Mouse (Mus musculus): ENCODE measurements around the gene Arfgap1. TPM values are rescaled to one million over a fixed set of nuclear protein-coding genes. Genes with fewer than 3 reads are reported as not detected.

Gene Arfgap1
- polyA plus RNA-seq, 1 experiment = 47.9 TPM

DNA sequence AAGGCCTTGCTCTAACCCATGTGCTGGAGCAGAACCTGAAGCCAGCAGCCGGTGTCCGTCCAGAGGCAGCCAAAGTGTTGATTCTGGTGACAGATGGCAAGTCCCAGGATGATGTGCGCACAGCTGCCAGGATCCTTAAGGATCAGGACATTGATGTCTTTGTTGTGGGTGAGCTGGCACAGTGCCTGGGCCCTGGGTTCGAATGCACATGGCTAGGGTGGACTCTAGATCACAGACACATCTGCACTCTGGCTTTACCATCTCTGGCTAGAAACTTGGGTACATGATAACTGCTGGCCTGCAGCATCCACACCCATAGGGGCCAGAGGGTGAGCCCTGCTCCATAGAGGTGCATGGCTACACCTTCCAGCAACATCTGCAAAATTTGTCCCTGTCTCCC is 28.4 kb downstream of the Arfgap1 start:
- WGBS = 76% methylated on average over 4 of the region's 4 CpGs
- TF ChIP-seq CTCF (IDR thresholded peaks at IDR 0.05; ENCODE audit: extremely low read depth, insufficient read length, insufficient replicate concordance, low read depth, low read length) (no peak), POLR2A (IDR thresholded peaks at IDR 0.05; ENCODE audit: low read depth, low read length) (no peak)
- Histone ChIP-seq H3K36me3 (ENCODE audit: control insufficient read depth, insufficient read depth, low read length) (no peaks in the 10 kb centered on the region), H3K4me1 (ENCODE audit: control insufficient read depth, insufficient read depth, insufficient read length, low read length) (no peaks in the 10 kb centered on the region), H3K4me3 (ENCODE audit: low read depth, low read length) (no peak overlapping the region), H3K27ac (ENCODE audit: insufficient read depth, low read depth, low read length) (no peak overlapping the region), H3K27me3 (ENCODE audit: control insufficient read depth, insufficient read depth, low read length) (no peaks in the 10 kb centered on the region)

DNA sequence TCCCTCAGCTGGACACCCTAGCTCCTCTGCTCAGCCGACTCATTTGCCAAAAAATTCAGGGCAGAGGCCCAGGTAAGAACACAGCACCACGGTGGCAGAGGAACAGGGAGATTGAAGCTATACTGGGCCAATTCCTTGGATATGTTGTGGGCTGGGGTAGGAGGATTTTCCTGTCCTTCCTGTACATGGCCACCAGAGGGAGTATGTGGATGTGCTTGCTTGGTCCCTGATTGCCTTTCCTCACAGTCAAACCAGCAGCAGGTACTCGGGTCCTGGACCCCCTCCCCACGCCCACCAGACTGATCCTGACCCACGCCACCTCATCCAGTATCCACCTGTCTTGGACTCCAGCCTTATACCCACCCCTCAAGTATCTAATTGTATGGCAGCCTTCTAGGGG is 29.4 kb downstream of the Arfgap1 start:
- WGBS = 10% methylated on average over 5 of the region's 5 CpGs

DNA sequence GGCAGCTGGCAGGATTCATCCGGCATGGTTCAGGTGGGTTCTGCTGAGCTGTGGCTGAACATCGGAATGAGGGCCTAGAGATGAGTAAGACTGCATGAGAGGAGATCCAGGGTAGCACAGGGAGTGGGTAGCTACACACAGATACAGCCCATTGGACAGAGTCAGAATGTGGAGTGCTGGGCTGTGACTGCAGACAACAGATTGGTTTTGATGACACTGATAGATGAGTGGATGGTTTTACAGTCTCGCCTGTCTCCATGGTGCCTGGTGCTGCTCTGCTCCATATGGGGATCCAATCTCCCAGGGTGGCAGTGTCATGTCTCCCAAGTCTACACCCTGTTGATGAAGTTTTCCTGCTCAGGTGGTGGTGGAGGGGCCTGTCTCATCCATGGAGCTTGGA is 29.9 kb downstream of the Arfgap1 start:
- H3K36me3 ChIP-seq (ENCODE audit: control insufficient read depth, insufficient read depth, low read length) = no peaks in the 10 kb centered on the region
- no peaks in the 10 kb centered on the region for H3K4me1 ChIP-seq (ENCODE audit: control insufficient read depth, insufficient read depth, insufficient read length, low read length)
- no peaks in the 10 kb centered on the region for H3K27me3 ChIP-seq (ENCODE audit: control insufficient read depth, insufficient read depth, low read length)
- H3K4me3 ChIP-seq (ENCODE audit: low read depth, low read length) = no peak overlapping the region
- WGBS = 69% methylated on average over 3 of the region's 3 CpGs
- TF ChIP-seq POLR2A (IDR thresholded peaks at IDR 0.05; ENCODE audit: low read depth, low read length) (no peak), CTCF (IDR thresholded peaks at IDR 0.05; ENCODE audit: extremely low read depth, insufficient read length, insufficient replicate concordance, low read depth, low read length) (no peak)
- no peak overlapping the region for H3K27ac ChIP-seq (ENCODE audit: insufficient read depth, low read depth, low read length)

More for the DNA sequence above, 29.4 kb downstream of the Arfgap1 start:
- no peaks in the 10 kb centered on the region for H3K36me3 ChIP-seq (ENCODE audit: control insufficient read depth, insufficient read depth, low read length)
- H3K4me3 ChIP-seq (ENCODE audit: low read depth, low read length) = no peak overlapping the region
- H3K27ac ChIP-seq (ENCODE audit: insufficient read depth, low read depth, low read length) = no peak overlapping the region
- no peaks in the 10 kb centered on the region for H3K27me3 ChIP-seq (ENCODE audit: control insufficient read depth, insufficient read depth, low read length)
- H3K4me1 ChIP-seq (ENCODE audit: control insufficient read depth, insufficient read depth, insufficient read length, low read length) = no peaks in the 10 kb centered on the region
- TF ChIP-seq CTCF (IDR thresholded peaks at IDR 0.05; ENCODE audit: extremely low read depth, insufficient read length, insufficient replicate concordance, low read depth, low read length) (peak; percentile 75; the same call in 1 of the 2 replicates), POLR2A (IDR thresholded peaks at IDR 0.05; ENCODE audit: low read depth, low read length) (no peak)

DNA sequence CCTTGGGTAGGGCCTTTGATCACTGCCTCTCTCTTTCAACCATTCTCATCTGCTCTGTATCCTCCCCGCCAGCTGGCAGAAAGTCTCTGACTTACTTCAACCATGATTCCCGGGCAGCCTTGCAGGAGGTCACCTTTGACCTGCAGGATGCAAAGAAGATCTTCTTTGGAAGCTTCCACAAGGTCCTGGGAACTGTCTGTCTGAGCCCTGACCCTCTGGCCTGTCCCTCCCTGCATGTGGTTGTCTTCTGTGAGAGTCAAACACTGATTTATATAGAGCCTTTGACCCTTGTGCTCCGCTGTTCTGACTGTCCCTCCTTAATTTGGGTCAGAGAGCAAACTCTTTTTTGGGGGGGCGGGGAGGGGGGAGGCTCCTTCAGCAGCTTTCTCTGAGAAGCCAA is 40.0 kb downstream of the Arfgap1 start:
- 58% methylated on average over 4 of the region's 4 CpGs for WGBS
- H3K27ac ChIP-seq (ENCODE audit: insufficient read depth, low read depth, low read length) = no peak overlapping the region
- no peak for TF ChIP-seq POLR2A (IDR thresholded peaks at IDR 0.05; ENCODE audit: low read depth, low read length)
- no peak for TF ChIP-seq CTCF (IDR thresholded peaks at IDR 0.05; ENCODE audit: extremely low read depth, insufficient read length, insufficient replicate concordance, low read depth, low read length)
- no peaks in the 10 kb centered on the region for H3K27me3 ChIP-seq (ENCODE audit: control insufficient read depth, insufficient read depth, low read length)
- H3K36me3 ChIP-seq (ENCODE audit: control insufficient read depth, insufficient read depth, low read length) = no peaks in the 10 kb centered on the region
- no peaks in the 10 kb centered on the region for H3K4me1 ChIP-seq (ENCODE audit: control insufficient read depth, insufficient read depth, insufficient read length, low read length)
- H3K4me3 ChIP-seq (ENCODE audit: low read depth, low read length) = no peak overlapping the region

DNA sequence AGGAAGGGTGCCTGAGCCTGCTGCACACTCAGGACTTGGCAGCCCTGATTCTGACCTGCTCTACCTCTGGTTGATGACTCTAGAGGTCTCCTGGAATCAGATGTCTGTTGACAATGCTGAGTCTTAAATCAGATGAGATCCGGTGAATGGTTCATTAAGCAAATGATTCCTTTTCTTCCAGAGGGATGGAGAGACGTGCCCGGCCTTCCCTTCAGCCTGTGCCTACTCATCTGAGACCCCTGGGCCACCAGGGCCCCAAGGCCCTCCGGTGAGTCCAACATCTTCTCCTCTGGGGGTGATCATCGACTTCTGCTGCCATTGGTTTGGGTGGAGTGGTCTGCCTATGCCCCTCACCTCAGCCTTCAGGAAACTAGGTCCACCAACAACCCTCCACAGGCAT is 41.3 kb downstream of the Arfgap1 start:
- no peak for TF ChIP-seq CTCF (IDR thresholded peaks at IDR 0.05; ENCODE audit: extremely low read depth, insufficient read length, insufficient replicate concordance, low read depth, low read length)
- no peak for TF ChIP-seq POLR2A (IDR thresholded peaks at IDR 0.05; ENCODE audit: low read depth, low read length)
- WGBS = 86% methylated on average over 5 of the region's 5 CpGs
- Histone ChIP-seq H3K27ac (ENCODE audit: insufficient read depth, low read depth, low read length) (no peak overlapping the region), H3K36me3 (ENCODE audit: control insufficient read depth, insufficient read depth, low read length) (no peaks in the 10 kb centered on the region), H3K4me3 (ENCODE audit: low read depth, low read length) (no peak overlapping the region), H3K4me1 (ENCODE audit: control insufficient read depth, insufficient read depth, insufficient read length, low read length) (no peaks in the 10 kb centered on the region), H3K27me3 (ENCODE audit: control insufficient read depth, insufficient read depth, low read length) (no peaks in the 10 kb centered on the region)

DNA sequence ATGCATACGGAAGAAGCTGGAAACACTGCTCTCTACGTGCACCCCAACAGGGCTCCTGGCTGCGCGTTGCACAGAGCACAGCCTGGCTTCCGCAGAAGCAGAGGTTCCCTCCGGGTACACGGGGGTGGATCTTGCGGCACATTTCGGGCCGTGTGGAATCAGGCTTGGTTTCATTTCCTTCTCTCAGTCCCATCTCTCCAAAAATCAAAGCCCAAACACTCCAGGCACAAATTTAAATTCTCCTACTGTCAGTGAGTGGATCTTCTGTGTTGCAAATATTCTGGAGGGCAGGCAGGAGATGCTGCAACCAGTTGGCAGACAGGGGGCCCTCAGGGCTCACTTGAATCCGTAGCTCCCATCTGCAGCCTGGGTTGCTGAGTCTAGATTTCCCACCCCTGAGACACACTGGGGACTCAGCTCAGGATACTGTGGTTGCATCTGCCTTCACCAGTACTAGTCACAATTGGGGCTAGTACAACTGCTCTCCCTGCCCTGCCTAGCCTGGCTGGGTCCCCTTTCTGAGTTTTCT is 64.4 kb downstream of the Arfgap1 start:
- no peak for TF ChIP-seq POLR2A (IDR thresholded peaks at IDR 0.05; ENCODE audit: low read depth, low read length)
- TF ChIP-seq CTCF (IDR thresholded peaks at IDR 0.05; ENCODE audit: extremely low read depth, insufficient read length, insufficient replicate concordance, low read depth, low read length) = no peak
- Histone ChIP-seq H3K27ac (ENCODE audit: insufficient read depth, low read depth, low read length) (no peak overlapping the region), H3K36me3 (ENCODE audit: control insufficient read depth, insufficient read depth, low read length) (no peaks in the 10 kb centered on the region), H3K4me3 (ENCODE audit: low read depth, low read length) (no peak overlapping the region), H3K27me3 (ENCODE audit: control insufficient read depth, insufficient read depth, low read length) (no peaks in the 10 kb centered on the region), H3K4me1 (ENCODE audit: control insufficient read depth, insufficient read depth, insufficient read length, low read length) (no peaks in the 10 kb centered on the region; the same call in 1 of the 2 replicates)
- WGBS = 70% methylated on average over 11 of the region's 11 CpGs

Other genes starting within 250 kb of the Arfgap1 start
- 13.4 and 15.8 TPM in 2 replicates for gene Slc17a9, start 242.0 kb upstream of the Arfgap1 start, polyA plus RNA-seq (2012; rRNA removed)
- not detected in 2 replicates for gene Bhlhe23, start 190.3 kb upstream of the Arfgap1 start, polyA plus RNA-seq (2012; rRNA removed)
- 7.0 and 12.0 TPM in 2 replicates for gene Ythdf1, start 46.3 kb upstream of the Arfgap1 start, polyA plus RNA-seq (2012; rRNA removed)
- gene Birc7, start 38.2 kb upstream of the Arfgap1 start, polyA plus RNA-seq (2012; rRNA removed) = not detected in 2 replicates
- 2.1 and 4.8 TPM in 2 replicates for gene Nkain4, start 12.5 kb upstream of the Arfgap1 start, polyA plus RNA-seq (2012; rRNA removed)
- gene Col20a1, start 19.3 kb downstream of the Arfgap1 start, polyA plus RNA-seq (2012; rRNA removed) = 1.5 and 2.9 TPM in 2 replicates
- gene Chrna4, start 76.3 kb downstream of the Arfgap1 start, polyA plus RNA-seq (2012; rRNA removed) = 0.04 TPM in 2 replicates
- gene Kcnq2, start 168.1 kb downstream of the Arfgap1 start, polyA plus RNA-seq (2012; rRNA removed) = 0.29 and 0.51 TPM in 2 replicates
- gene Eef1a2, start 189.8 kb downstream of the Arfgap1 start, polyA plus RNA-seq (2012; rRNA removed) = 1.6 and 3.4 TPM in 2 replicates
- 98.4 and 174 TPM in 2 replicates for gene Ppdpf, start 220.0 kb downstream of the Arfgap1 start, polyA plus RNA-seq (2012; rRNA removed)
- gene Ptk6, start 235.6 kb downstream of the Arfgap1 start, polyA plus RNA-seq (2012; rRNA removed) = 6.2 and 9.5 TPM in 2 replicates
- 0.56 and 0.93 TPM in 2 replicates for gene Srms, start 246.0 kb downstream of the Arfgap1 start, polyA plus RNA-seq (2012; rRNA removed)

Data from small intestine, adult 2 months (tissue).